Mouse (Mus musculus) embryonic fibroblast, embryonic 13.5 days (primary cell): ENCODE measurements around the gene Smarca4.

Experiments
- CTCF ChIP-seq: IDR thresholded peaks from 2 replicates; pipeline ENCODE4 v1.5.1; 2011; ENCODE audit warnings: mild to moderate bottlenecking, control low read depth, low read length, moderate library complexity, borderline replicate concordance; ENCODE audit not compliant: insufficient read depth
- POLR2A ChIP-seq: IDR thresholded peaks from 2 replicates; pipeline ENCODE4 v1.6.1; 2011; ENCODE audit warnings: low read depth, mild to moderate bottlenecking, control low read depth, low read length, moderate library complexity

DNA sequence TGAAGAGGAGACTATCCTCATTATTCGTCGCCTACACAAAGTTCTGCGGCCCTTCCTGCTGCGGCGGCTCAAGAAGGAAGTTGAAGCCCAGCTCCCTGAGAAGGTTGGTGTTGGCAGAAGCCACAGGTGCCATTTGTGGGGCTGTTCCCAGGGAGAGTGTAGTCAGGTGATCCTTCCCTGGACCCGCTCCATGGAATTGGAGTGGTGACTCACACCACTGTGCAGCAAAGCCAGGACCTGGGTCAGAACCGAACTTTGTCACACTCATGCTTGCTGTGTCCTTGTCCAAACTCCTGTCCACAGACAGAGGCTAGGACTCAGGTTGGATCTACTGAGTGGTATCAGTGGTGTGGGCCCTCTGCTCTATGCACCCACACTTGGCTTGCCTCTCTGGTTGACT is 53.0 kb downstream of the Smarca4 start:
- TF ChIP-seq CTCF (no peak), POLR2A (no peak)
